Mouse (Mus musculus): ENCODE measurements around the gene Vwa8. TPM values are rescaled to one million over a fixed set of nuclear protein-coding genes. Genes with fewer than 3 reads are reported as not detected.

Gene Vwa8
- total RNA-seq, 2 experiments from 2014 or later, result 18.6 to 21.4 TPM

DNA sequence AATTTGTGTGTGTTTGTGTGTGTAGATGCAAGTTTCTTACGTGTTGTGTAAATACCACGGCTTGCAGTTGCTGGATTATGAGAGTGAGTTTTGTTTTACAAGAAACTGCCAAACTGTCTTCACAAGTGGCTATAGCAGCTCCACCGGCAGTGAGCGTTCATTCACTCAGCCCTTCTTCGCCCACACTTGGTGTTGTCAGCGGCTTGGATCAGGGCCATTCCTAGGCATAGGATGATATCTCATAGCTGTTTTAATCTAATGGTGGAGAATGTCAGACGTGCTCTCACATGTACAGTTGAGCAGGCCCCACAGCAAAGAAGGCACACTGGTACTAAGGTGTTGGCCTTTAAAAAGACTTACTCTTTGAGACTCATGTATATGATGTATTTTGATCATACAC is 328.9 kb downstream of the Vwa8 start:
- DNase-seq (ENCODE audit: low spot score in 2 of 2), result no peak

GRCm38 (mm10) chr14:79178247-79178646 is 329.4 kb downstream of the Vwa8 start:
- no peak for DNase-seq (ENCODE audit: low spot score in 2 of 2)

- no peak for DNase-seq (ENCODE audit: low spot score in 2 of 2)
These were observed 331.4 kb downstream of the Vwa8 start for GRCm38 (mm10) chr14:79180078-79180730.

DNA sequence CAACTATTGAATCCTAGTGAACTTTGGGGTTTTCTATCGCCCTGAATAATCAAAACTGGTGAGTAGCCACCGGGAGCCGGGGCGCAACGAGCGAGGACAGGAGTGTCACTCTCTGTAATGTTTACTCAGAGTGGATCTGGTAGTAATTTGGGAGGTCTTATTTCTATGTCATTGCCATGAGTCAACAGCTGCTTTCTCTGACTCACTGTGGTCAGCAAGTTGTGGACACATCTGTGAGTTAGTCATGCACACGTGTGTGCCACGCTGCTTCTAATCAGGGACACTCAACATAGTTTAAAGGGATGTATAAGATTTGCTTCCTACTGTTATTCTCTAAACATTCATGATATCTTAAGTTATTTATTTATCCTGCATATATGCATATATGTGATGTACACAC is 332.9 kb downstream of the Vwa8 start:
- DNase-seq (ENCODE audit: low spot score in 2 of 2), result no peak

DNA sequence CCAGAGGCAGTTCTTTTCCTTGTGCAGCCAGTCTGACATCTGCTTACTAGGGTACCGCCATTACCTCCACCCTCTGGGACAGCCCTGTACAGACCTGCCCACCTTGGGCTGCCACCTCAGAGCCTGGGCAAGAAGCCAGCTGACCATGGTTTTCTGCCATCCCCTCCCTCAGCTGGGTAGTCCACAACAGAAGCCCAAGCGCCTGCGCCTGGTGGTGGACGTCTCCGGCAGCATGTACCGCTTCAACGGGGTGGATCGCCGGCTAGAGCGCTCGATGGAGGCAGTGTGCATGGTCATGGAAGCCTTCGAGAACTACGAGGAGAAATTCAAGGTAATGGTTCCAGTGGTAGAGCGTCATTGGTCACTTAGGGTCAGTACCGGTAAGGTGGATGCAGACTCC is 333.9 kb downstream of the Vwa8 start:
- DNase-seq (ENCODE audit: low spot score in 2 of 2), result no peak

DNA sequence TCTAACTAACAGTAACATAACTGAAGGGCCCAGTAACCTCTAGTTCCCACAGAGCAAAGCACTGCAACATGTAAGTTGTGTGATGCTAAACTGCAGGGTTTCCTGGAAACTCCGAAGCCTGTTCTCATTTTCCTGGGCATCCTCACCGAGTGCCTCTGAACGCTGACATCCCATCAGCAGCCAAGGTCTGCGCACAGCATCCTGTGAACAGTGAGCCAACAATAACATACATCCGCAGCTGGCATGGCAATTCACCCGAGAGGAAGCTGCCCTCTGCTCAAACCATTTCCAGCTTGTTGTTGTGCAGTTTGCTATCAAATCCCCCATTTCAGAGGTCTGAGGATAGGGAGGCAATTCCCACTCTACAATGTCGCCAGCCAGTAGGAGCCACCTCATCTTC is 334.4 kb downstream of the Vwa8 start:
- no peak for DNase-seq (ENCODE audit: low spot score in 2 of 2)

DNA sequence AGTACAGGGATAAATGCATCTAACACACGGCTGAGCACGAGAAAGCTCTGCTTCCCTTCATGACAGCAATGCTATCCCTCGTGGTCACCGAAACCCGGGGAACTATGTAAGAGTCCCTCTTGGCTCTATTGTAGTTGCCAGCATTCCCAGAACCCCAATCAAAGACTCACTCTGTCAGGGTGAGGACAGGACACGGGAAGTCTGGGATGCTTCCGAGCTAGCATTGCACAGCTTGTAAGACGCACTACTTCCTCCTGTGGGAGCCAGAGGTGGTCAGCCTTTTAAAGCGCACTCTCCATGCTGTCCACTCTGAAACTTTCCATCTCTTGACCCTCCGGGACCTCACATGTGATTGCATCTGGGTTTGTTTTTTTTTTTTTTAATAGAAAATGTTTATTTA is 335.2 kb downstream of the Vwa8 start:
- no peak for DNase-seq (ENCODE audit: low spot score in 2 of 2)

DNA sequence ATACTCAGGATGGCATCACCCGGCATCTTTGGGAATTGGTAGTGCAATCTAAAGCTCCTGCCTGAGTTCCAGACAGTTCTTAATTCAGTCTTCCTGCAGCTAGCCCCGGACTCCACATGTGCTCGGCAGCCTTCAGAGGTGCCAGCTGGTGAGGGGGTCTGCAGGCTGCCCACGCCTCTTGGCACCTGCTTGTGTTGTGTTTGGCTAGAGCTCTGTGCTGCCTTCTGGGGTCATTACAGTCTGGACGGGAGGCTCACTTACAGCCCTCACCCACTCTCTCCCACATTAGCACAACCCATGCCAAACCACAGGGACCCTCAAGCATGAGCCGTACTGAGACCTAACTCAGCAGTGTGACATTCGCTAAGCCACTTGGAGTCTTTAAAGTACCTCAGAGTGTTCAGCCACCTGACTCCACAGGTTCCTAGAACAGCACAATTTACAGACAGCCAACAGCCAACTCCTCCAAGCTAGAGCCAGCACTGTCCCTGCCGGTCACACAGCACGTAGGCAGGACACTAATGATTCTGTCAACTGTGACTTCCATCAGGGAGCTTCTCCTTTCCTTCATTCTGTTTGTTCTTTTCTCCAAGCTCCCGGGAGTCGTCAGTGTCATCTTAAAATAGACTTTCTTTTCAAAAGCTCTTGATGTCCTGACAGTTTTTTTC is 336.3 kb downstream of the Vwa8 start:
- DNase-seq (ENCODE audit: low spot score in 2 of 2), result no peak

DNA sequence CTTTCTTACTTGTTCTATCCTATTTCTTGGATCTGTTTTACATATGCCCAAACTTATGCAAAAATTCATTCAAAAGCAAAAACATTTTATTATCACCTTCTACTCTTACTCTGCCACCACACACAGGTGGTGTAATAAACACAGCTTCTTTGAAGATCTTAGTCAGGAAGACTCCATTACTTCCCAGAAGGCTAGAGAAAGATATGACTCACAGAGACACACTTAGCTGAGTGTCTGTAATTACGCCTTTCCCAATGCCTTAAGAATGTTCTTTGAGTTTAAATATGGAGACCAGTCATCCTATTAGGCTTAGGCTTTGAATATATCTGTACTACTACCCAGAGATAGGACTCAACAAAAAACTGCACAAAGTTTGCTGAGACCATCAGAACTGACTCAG is 338.1 kb downstream of the Vwa8 start:
- DNase-seq (ENCODE audit: low spot score in 2 of 2), result no peak

GRCm38 (mm10) chr14:79196711-79197110 is 347.9 kb downstream of the Vwa8 start:
- DNase-seq (ENCODE audit: low spot score in 2 of 2), result no peak

DNA sequence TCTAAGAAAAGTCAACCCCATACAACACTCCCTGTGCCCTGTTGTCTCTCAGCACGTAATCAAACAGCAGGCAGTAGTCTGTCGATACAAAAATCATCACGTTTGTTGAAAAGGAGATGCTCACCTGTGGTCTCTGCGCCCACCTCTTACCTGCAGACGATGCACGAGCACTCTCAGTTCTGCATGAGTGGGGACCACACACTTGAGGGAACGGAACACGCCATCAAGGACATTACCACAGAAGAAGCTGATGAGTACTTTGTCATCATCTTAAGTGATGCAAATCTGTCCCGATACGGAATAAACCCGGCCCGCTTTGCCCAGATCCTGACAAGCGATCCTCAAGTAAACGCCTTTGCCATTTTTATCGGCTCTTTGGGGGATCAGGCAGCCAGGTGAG is 349.2 kb downstream of the Vwa8 start:
- no peak for DNase-seq (ENCODE audit: low spot score in 2 of 2)

- peak; percentile 63 to 68 for DNase-seq (ENCODE audit: low spot score in 2 of 2)
These were observed 351.5 kb downstream of the Vwa8 start for GRCm38 (mm10) chr14:79200133-79200891.

DNA sequence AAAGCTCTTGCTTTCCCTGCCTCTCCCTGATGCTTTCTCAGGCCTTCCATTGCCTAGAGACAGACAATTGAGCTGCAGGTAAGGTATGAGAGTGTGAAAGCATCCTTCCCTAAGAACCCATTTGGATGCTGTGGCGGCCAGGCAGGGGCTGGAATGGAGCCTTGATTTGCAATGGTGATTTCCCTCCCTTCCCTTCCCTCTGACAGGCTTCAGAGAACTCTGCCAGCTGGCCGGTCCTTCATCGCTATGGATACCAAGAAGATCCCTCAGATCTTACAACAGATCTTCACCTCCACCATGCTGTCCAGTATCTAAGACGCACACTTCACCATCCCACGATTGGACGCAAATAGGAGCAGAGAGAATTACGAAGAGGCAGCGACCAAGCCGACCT is 352.0 kb downstream of the Vwa8 start:
- DNase-seq (ENCODE audit: low spot score in 2 of 2), result peak in 1 of 2 experiments; percentile 60

DNA sequence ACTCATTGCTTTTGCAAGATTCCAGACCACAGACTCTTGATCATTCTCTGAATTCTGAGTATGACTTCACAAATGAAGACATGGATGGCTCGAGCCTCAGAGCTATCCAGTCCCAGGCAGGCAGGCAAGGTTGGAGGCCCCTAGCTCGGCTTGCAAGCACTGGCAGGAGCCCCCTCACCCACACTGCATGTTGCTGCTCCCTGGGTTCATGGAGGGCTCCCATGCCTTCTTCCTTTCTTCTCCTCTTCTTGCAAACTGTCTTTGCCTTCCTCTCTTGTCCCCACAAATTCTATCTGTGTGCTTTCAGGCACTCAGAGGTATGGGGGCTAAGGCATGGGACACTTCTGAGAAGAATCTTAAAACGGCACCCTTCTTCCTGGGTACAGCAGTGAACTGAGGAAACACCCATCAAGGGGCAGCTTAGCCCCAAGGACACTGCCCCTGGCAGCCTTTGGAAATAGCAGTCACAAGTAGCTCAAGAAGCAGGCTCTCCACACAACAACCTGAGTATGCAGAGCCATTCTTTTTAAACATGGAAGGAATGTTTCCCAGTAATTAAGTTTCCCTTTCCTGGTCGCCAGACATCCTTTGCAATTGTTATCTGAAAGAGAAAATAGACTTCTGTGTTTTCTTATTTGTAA is 354.0 kb downstream of the Vwa8 start:
- no peak for DNase-seq (ENCODE audit: low spot score in 2 of 2)

GRCm38 (mm10) chr14:79203496-79204158 is 354.8 kb downstream of the Vwa8 start:
- no peak for DNase-seq (ENCODE audit: low spot score in 2 of 2)

DNA sequence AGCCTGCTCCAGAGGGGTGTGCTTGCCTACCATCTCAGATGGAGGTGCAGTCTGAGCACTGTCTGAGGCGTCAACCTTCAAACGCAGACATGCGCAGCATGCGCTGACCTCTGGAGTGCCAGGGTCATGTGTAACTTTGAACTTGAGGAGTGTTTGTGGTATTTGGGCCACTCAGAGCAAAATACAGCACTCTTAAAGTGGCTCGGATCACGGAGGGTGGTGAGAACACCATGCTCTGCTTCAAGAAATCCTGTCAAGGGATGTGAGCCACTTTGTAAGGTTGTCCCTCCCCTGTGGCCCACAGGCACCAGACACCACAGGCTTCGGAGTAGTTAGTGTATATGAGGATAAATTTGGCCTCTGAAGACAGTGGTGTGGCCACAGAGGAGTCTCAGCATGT is 356.0 kb downstream of the Vwa8 start:
- DNase-seq (ENCODE audit: low spot score in 2 of 2), result no peak

GRCm38 (mm10) chr14:79206210-79206609 is 357.4 kb downstream of the Vwa8 start:
- DNase-seq (ENCODE audit: low spot score in 2 of 2), result peak; percentile 78

GRCm38 (mm10) chr14:79208468-79208867 is 359.6 kb downstream of the Vwa8 start:
- no peak for DNase-seq (ENCODE audit: low spot score in 2 of 2)

- DNase-seq (ENCODE audit: low spot score in 2 of 2), result peak in 1 of 2 experiments; percentile 3
These were observed 361.0 kb downstream of the Vwa8 start for GRCm38 (mm10) chr14:79209813-79210212.

GRCm38 (mm10) chr14:79212380-79212991 is 363.6 kb downstream of the Vwa8 start:
- DNase-seq (ENCODE audit: low spot score in 2 of 2), result peak in 1 of 2 experiments; percentile 1

DNA sequence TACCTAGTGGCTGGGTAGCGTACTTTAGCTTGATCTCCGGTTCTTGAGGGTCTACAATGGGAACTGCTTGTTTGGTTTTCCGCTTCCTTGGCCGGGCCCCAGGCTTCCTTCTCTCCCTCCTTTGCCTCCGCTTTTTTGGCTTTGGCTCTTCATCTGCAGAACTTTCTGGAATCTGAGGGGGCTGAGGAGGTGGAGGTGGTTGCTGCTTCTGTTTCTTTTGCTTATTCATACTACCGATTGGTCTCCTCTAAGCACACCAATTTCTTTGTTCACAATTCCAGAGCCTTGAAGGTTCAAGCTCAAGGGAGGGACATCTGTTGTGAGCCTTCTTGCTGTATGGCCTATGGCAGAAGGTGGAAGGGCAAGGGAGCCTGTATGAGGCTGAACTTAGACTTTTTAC is 365.3 kb downstream of the Vwa8 start:
- no peak for DNase-seq (ENCODE audit: low spot score in 2 of 2)
